Mouse (Mus musculus) stomach, postnatal 0 days (tissue): ENCODE results near the gene Arrdc2. TPM values are rescaled to one million over a fixed set of nuclear protein-coding genes. Genes with fewer than 3 reads are reported as not detected.

ENCODE experiments used
- ATAC-seq: fragments of 200-750 bp; cut with Nextera tagmentation; 2 replicates; pipeline ENCODE4 v1.8.0; 2017; ENCODE audit not compliant: low FRiP score, low TSS enrichment
- DNase-seq: peaks from one replicate; pipeline ENCODE4 v3.0.0-alpha.2; 2016; ENCODE audit warnings: low spot score
- H3K27ac ChIP-seq: fragments of 300-500 bp; sonication (generic); replicated peaks from 2 replicates; pipeline ENCODE4 v1.5.1; 2014; ENCODE audit warnings: mild to moderate bottlenecking, control low read depth
- H3K27me3 ChIP-seq: fragments of 300-500 bp; sonication (generic); 2 replicates; pipeline ENCODE4 v1.6.1; 2014; ENCODE audit warnings: low read length; ENCODE audit not compliant: control insufficient read depth, insufficient read depth
- H3K36me3 ChIP-seq: fragments of 300-500 bp; sonication (generic); 2 replicates; pipeline ENCODE4 v1.6.1; 2014; ENCODE audit warnings: low read length, mixed read lengths; ENCODE audit not compliant: control insufficient read depth, insufficient read depth
- H3K4me1 ChIP-seq: fragments of 300-500 bp; sonication (generic); replicated peaks from 2 replicates; pipeline ENCODE4 v1.6.1; 2014; ENCODE audit warnings: antibody characterized with exemption; ENCODE audit not compliant: control insufficient read depth, insufficient read depth
- H3K4me2 ChIP-seq: fragments of 300-500 bp; sonication (generic); replicated peaks from 2 replicates; pipeline ENCODE4 v1.6.1; 2014; ENCODE audit warnings: low read depth, mild to moderate bottlenecking, control low read depth, moderate library complexity
- H3K4me3 ChIP-seq: fragments of 300-500 bp; sonication (generic); 2 replicates; pipeline ENCODE4 v1.5.1; 2014; ENCODE audit warnings: low read depth, low read length, control low read depth
- H3K9ac ChIP-seq: fragments of 300-500 bp; sonication (generic); 2 replicates; pipeline ENCODE4 v1.6.1; 2014; ENCODE audit warnings: mild to moderate bottlenecking, low read length, control low read depth, mixed read lengths
- H3K9me3 ChIP-seq: fragments of 300-500 bp; sonication (generic); 2 replicates; pipeline ENCODE4 v1.6.1; 2016; ENCODE audit warnings: low read length; ENCODE audit not compliant: control insufficient read depth
- CTCF ChIP-seq: IDR thresholded peaks from 2 replicates; pipeline ENCODE4 v1.5.1; 2016; ENCODE audit warnings: antibody characterized with exemption, low read depth, mild to moderate bottlenecking, moderate library complexity
- EP300 ChIP-seq: optimal IDR thresholded peaks from 2 replicates; pipeline ENCODE3; 2016; ENCODE audit warnings: antibody characterized with exemption
- WGBS: fragments of 180-500 bp; shearing (Covaris S2); extraction: QIAGEN DNeasy Blood & Tissue Kit; methylation state at CpG from one replicate; pipeline ENCODE4 v1.1.7; 2014; 5-methylcytosine and 5-hydroxymethylcytosine counted together
- polyA plus RNA-seq: library from polyadenylated mRNA; unstranded; fragments of >200 nt; fragmentation: Nextera tagmentation; extraction: Ambion mirVana; gene quantifications from 2 replicates; pipeline ENCODE4 v1.2.1, GENCODE M21; 2015

Gene Arrdc2
- polyA plus RNA-seq, 1 experiment from 2014 or later, result 6.8 TPM

DNA sequence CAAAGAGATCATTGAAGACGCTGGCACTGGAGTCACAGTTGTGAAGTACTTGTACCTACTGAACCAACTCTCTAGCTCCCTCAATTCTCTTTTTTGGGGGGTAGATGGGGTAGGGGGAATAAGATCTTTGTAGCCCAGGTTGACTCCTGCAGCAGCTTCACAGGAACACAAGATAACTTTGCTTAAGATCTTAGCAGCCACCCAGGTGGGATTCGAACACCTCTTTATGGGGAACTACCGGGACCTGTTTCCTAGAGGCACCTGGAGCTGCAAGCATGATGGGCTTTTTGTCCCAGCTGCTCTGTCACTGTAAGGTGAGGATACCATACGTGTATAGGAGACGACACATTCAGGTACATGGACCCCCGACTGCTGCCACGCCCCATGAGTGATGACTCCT, 27.0 kb upstream of the Arrdc2 start:
- H3K27ac ChIP-seq, result no peak overlapping the region
- no peak overlapping the region for H3K4me2 ChIP-seq
- H3K4me1 ChIP-seq, result peaks cover 8% of the 10 kb centered on the region

DNA sequence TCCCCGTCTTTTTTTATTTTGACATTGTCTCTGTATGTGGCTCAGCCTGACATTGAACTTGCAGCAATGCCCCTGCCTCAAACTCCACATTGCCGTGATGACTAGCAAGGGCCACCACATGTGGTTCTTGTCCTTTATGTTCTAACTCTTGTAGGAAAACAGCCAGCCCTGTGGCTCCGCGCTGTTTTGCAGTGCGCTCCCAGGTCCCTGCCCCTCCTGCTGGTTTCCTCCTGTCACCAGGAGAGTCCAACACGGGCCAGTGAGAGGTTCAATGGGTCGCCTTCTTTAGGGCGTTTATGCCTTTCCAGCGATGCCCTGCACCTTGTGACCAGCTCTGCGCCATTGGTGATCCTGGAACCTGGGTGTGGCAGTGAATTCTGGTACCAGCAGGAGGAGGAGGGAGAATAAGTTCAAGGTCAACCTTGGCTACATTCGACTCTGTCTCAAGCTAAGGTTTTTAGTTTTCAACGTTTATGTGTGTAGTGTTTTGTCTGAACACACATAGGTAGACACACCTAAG, 26.5 kb upstream of the Arrdc2 start:
- peaks cover 8% of the 10 kb centered on the region; the same call in 1 of the 2 replicates for H3K27me3 ChIP-seq
- peak overlapping the region; percentile 66 for H3K4me2 ChIP-seq
- peak overlapping the region; percentile 74; the same call in 1 of the 2 replicates for H3K27ac ChIP-seq
- ATAC-seq, result peak; percentile 4
- WGBS, result 3% methylated on average over 12 of the region's 12 CpGs
- H3K4me3 ChIP-seq, result peak overlapping the region; percentile 68
- H3K4me1 ChIP-seq, result peaks cover 8% of the 10 kb centered on the region
- TF ChIP-seq EP300 (no peak), CTCF (no peak)
- H3K9ac ChIP-seq, result peak overlapping the region; percentile 35
- no peak for DNase-seq
- H3K36me3 ChIP-seq, result 0 out of 2 replicates have a peak, but pooled peaks cover 2% of the 10 kb centered on the region
- H3K9me3 ChIP-seq, result no peaks in the 10 kb centered on the region

More for the DNA sequence above, 27.0 kb upstream of the Arrdc2 start:
- Histone ChIP-seq H3K36me3 (0 out of 2 replicates have a peak, but pooled peaks cover 2% of the 10 kb centered on the region), H3K9me3 (no peaks in the 10 kb centered on the region), H3K27me3 (peaks cover 8% of the 10 kb centered on the region; the same call in 1 of the 2 replicates), H3K9ac (no peak overlapping the region), H3K4me3 (no peak overlapping the region)
- no peak for DNase-seq
- TF ChIP-seq EP300 (no peak), CTCF (no peak)
- ATAC-seq, result no peak
- WGBS, result 83% methylated on average over 7 of the region's 7 CpGs

DNA sequence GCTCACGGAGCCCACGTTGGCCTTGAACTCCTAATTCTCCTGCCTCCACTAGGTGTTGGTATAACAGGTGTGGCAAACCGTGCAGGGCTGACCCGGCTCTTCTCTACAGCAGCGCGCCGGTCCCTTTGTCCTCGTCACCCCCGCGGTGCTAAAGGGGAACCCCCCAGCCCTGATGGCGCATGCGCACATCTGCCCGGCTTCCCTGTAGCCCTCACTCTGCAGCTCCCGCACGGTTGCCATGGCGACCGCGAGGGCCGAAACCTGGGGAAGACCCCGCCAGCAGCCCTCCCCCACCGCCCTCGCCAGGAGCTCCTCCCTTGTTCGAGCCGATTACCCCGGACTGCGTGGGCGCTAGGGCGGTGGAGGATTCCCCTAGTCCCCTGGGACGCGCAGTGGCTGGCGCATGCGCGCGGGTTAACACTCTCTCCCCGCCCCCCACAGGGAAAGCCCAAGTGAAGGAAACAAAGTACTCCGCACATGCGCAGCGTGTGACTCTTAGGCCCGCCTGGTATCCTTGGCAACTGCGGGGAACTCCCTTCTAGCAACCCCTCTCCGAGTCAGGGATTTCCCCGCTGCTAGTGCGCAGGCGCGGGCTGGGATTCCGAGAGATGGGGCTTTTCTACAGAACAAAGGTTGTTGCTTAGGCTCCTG, 26.0 kb upstream of the Arrdc2 start:
- Histone ChIP-seq H3K9me3 (no peaks in the 10 kb centered on the region), H3K27me3 (peaks cover 8% of the 10 kb centered on the region; the same call in 1 of the 2 replicates), H3K9ac (peak overlapping the region; percentile 60), H3K4me3 (peak overlapping the region; percentile 68), H3K27ac (peak overlapping the region; percentile 74), H3K36me3 (0 out of 2 replicates have a peak, but pooled peaks cover 2% of the 10 kb centered on the region), H3K4me2 (peak overlapping the region; percentile 66), H3K4me1 (peaks cover 8% of the 10 kb centered on the region)
- ATAC-seq, result peak; percentile 90
- DNase-seq, result peak; percentile 98
- TF ChIP-seq EP300, result no peak
- TF ChIP-seq CTCF, result no peak
- under 1% methylated on average over 44 of the region's 46 CpGs for WGBS

DNA sequence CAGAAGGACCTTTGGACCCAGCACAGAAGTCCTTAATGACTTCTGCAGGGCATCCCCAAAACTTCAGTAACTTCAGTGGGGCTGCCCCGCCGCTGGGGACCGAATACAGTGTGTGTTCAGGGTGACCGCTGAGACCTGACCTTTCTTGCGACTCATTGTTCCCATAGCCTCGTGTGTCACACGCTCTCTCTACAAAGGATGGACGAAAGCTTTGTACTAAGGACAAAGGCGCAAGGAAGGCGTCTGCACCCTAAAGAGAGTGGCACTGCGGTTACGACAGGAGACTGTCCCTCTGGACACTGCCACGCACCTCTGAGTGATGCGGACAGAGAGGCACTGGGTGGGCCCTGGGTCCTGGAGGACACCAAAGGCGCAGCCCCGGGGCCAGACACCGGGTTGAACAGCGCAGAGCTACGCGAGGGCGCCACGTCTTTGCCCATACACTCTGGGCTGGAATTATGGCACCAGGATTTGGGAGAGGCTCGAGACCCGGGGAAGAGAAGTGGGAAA, 25.2 kb upstream of the Arrdc2 start:
- Histone ChIP-seq H3K4me3 (peak overlapping the region; percentile 68), H3K4me2 (peak overlapping the region; percentile 66), H3K4me1 (peaks cover 8% of the 10 kb centered on the region), H3K27ac (0 out of 2 replicates have a peak overlapping the region, but pooled peaks have one; percentile 3), H3K9ac (peak overlapping the region; percentile 60; the same call in 1 of the 2 replicates), H3K9me3 (no peaks in the 10 kb centered on the region), H3K36me3 (0 out of 2 replicates have a peak, but pooled peaks cover 2% of the 10 kb centered on the region), H3K27me3 (peaks cover 8% of the 10 kb centered on the region; the same call in 1 of the 2 replicates)
- 6% methylated on average over 24 of the region's 24 CpGs for WGBS
- ATAC-seq (peak; percentile 18; the same call in 1 of the 2 replicates), DNase-seq (no peak)
- TF ChIP-seq CTCF (no peak), EP300 (no peak)

DNA sequence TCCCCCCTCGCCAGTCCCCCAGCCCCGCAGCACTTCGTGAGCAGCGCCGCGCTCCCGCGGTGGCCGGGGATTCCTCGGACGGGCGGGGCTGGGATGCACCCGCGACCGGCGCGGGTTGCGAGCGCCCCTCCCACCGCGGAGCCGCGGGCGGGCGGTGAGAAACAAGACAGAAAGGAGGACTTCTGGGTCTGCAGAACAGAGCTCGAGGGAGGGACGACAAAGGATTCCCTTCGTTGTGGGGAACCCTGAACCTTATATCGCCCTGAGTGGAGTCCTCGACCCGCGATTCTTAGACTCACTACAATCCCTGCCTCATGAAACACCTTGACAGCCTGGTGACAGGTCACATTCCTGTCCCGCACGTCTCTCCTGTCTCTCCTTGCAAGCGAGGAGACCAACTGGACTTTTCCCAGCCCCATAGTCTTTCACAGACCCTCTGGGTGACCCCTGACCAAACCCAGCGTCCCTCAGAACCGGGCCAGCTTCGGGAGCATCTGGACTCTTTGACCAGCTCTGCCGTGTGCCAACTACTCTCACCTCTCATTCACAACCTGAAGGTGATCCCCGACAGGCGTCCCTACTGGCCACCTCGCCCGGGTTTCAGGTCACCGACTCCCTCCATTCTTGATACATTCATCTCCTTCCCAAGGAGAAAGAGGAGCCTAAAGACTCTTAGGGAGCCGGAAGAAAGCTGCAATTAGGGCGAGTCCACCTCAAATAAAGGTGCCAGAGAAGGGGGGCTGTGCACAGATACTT, 24.6 kb upstream of the Arrdc2 start:
- TF ChIP-seq CTCF (no peak), EP300 (no peak)
- H3K27me3 ChIP-seq, result peaks cover 8% of the 10 kb centered on the region; the same call in 1 of the 2 replicates
- H3K9me3 ChIP-seq, result no peaks in the 10 kb centered on the region
- WGBS, result 3% methylated on average over 45 of the region's 46 CpGs
- DNase-seq (no peak), ATAC-seq (no peak)
- peak overlapping the region; percentile 39 for H3K4me3 ChIP-seq
- H3K4me2 ChIP-seq, result peak overlapping the region; percentile 66
- H3K27ac ChIP-seq, result no peak overlapping the region
- peaks cover 8% of the 10 kb centered on the region for H3K4me1 ChIP-seq
- H3K9ac ChIP-seq, result no peak overlapping the region; the same call in 1 of the 2 replicates
- H3K36me3 ChIP-seq, result 0 out of 2 replicates have a peak, but pooled peaks cover 2% of the 10 kb centered on the region
